Mouse (Mus musculus) bone marrow macrophage, adult 2 months (primary cell): ENCODE data around the gene Sbno2.

Experiments used
- CTCF ChIP-seq: IDR thresholded peaks from 2 replicates; pipeline ENCODE4 v1.5.1; 2012; ENCODE audit warnings: low read depth, mild to moderate bottlenecking, low read length, moderate library complexity
- POLR2A ChIP-seq: IDR thresholded peaks from 2 replicates; pipeline ENCODE4 v1.6.1; 2012; ENCODE audit warnings: mild to moderate bottlenecking, low read depth, low read length, borderline replicate concordance

GRCm38 (mm10) chr10:80142530-80142925, 37.2 kb upstream of the Sbno2 start:
- TF ChIP-seq POLR2A (no peak), CTCF (no peak)
